Mouse (Mus musculus): ENCODE data around the gene Fam43a.
A peak's percentile ranks its signal among the peaks of the same experiment; 100 is the strongest.

Gene Fam43a

GRCm38 (mm10) chr16:30638586-30638985 is 39.1 kb downstream of the Fam43a start:
- DNase-seq, result no peak

GRCm38 (mm10) chr16:30640591-30640990 is 41.1 kb downstream of the Fam43a start:
- DNase-seq, result no peak

- no peak for DNase-seq
Measured at GRCm38 (mm10) chr16:30641408-30641807, 41.9 kb downstream of the Fam43a start.

- no peak for DNase-seq
Measured at GRCm38 (mm10) chr16:30642229-30642628, 42.7 kb downstream of the Fam43a start.

- DNase-seq, result no peak
Measured at GRCm38 (mm10) chr16:30644981-30645380, 45.5 kb downstream of the Fam43a start.

GRCm38 (mm10) chr16:30645841-30646558 is 46.5 kb downstream of the Fam43a start:
- peak; percentile 40 for DNase-seq

GRCm38 (mm10) chr16:30646856-30647255 is 47.3 kb downstream of the Fam43a start:
- no peak for DNase-seq

GRCm38 (mm10) chr16:30651292-30651691 is 51.8 kb downstream of the Fam43a start:
- DNase-seq, result no peak

Measured in kidney, adult 9 months (tissue).